Mouse (Mus musculus) limb, embryonic 13.5 days (tissue): ENCODE data around the gene Pgr15l. TPM values are rescaled to one million over a fixed set of nuclear protein-coding genes. Genes with fewer than 3 reads are reported as not detected.
A peak's percentile ranks its signal among the peaks of the same experiment; 100 is the strongest.

Experiments used
- ATAC-seq: fragments of 200-750 bp; cut with Nextera tagmentation; 2 replicates; pipeline ENCODE4 v1.8.0; 2017; ENCODE audit warnings: low read depth, moderate number of reproducible peaks, moderate TSS enrichment; ENCODE audit not compliant: low FRiP score
- H3K27ac ChIP-seq: fragments of 300-500 bp; sonication (generic); 2 replicates; pipeline ENCODE4 v1.5.1; 2015; ENCODE audit warnings: inconsistent platforms, mild to moderate bottlenecking, moderate library complexity
- H3K27me3 ChIP-seq: fragments of 300-500 bp; sonication (generic); 2 replicates; pipeline ENCODE4 v1.6.1; 2015; ENCODE audit warnings: mild to moderate bottlenecking, inconsistent platforms
- H3K36me3 ChIP-seq: fragments of 300-500 bp; sonication (generic); 2 replicates; pipeline ENCODE4 v1.6.1; 2015; ENCODE audit warnings: inconsistent platforms, mild to moderate bottlenecking, moderate library complexity
- H3K4me1 ChIP-seq: fragments of 300-500 bp; sonication (generic); 2 replicates; pipeline ENCODE4 v1.6.1; 2015; ENCODE audit warnings: inconsistent platforms
- H3K4me2 ChIP-seq: fragments of 300-500 bp; sonication (generic); replicated peaks from 2 replicates; pipeline ENCODE4 v1.6.1; 2015; ENCODE audit warnings: inconsistent platforms, mild to moderate bottlenecking, moderate library complexity
- H3K4me3 ChIP-seq: fragments of 300-500 bp; sonication (generic); 2 replicates; pipeline ENCODE4 v1.5.1; 2015; ENCODE audit warnings: moderate library complexity, mild to moderate bottlenecking, inconsistent platforms
- H3K9ac ChIP-seq: fragments of 300-500 bp; sonication (generic); 2 replicates; pipeline ENCODE4 v1.6.1; 2015; ENCODE audit warnings: mild to moderate bottlenecking, inconsistent platforms
- H3K9me3 ChIP-seq: fragments of 300-500 bp; sonication (generic); 2 replicates; pipeline ENCODE4 v1.6.1; 2016; ENCODE audit warnings: inconsistent platforms
- WGBS: fragments of 180-500 bp; shearing (Covaris S2); methylation state at CpG from one replicate; pipeline ENCODE4 v1.1.7; 2015; 5-methylcytosine and 5-hydroxymethylcytosine counted together
- polyA plus RNA-seq: library from polyadenylated mRNA; unstranded; fragments of >200 nt; fragmentation: Nextera tagmentation; extraction: Ambion mirVana; gene quantifications from 2 replicates; pipeline ENCODE4 v1.2.1, GENCODE M21; 2015

Gene Pgr15l
- polyA plus RNA-seq, result not detected in 2 replicates

DNA sequence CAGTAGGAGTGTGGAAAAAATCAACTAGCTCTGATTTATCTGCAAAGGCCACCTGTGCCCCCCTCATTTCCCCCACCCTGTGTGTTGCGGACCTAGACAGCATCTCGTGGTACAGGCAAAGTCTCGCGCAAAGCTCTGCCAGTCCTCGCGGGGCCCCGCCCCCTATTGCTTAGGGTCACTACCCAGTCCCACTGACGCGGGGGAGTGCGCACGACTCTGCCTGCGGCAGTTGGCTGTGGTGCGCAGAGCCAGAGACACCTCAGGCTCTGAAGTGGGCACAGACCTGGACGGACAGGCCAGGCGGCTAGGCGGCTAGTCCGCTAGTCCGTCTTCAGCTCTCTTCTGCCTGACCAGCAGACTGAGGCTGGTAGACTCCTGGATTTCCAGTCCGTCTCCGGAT lies at the start of gene Pgr15l:
Pgr15l (plus strand) TSS at position 228 of the 400 bp plus-strand sequence.
- H3K9me3 ChIP-seq, result no peaks in the 10 kb centered on the region
- H3K4me1 ChIP-seq, result no peaks in the 10 kb centered on the region
- H3K36me3 ChIP-seq, result no peaks in the 10 kb centered on the region
- ATAC-seq, result no peak
- H3K9ac ChIP-seq, result no peak within 1 kb of the TSS
- no peak within 1 kb of the TSS for H3K4me3 ChIP-seq
- WGBS, result 20% methylated on average over 20 of the region's 20 CpGs
- H3K4me2 ChIP-seq, result peak within 1 kb of the TSS; percentile 34
- peaks cover 29% of the 10 kb centered on the region for H3K27me3 ChIP-seq
- no peak within 1 kb of the TSS for H3K27ac ChIP-seq

DNA sequence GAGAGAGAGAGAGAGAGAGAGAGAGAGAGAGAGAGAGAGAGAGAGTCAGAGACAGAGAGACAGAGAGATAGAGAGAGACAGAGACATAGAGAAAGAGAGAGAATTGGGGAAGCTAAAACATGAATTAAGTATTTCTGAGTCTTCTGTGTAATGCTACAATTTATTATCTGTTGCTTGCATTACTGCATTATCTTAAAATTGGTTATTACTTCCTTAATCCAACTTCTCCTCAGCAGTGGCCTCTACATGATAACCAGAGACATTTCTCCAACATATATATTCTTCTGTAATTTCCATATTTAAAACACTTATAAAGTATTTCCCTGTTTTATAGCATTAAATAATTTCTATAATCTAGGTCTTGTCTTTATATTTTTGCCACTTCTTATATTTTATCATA lies 44.9 kb upstream of the Pgr15l start:
- Histone ChIP-seq H3K36me3 (no peaks in the 10 kb centered on the region), H3K4me1 (no peaks in the 10 kb centered on the region), H3K4me3 (no peak overlapping the region), H3K9ac (no peak overlapping the region), H3K27me3 (no peaks in the 10 kb centered on the region), H3K4me2 (no peak overlapping the region), H3K27ac (no peak overlapping the region), H3K9me3 (no peaks in the 10 kb centered on the region)
- ATAC-seq, result no peak

DNA sequence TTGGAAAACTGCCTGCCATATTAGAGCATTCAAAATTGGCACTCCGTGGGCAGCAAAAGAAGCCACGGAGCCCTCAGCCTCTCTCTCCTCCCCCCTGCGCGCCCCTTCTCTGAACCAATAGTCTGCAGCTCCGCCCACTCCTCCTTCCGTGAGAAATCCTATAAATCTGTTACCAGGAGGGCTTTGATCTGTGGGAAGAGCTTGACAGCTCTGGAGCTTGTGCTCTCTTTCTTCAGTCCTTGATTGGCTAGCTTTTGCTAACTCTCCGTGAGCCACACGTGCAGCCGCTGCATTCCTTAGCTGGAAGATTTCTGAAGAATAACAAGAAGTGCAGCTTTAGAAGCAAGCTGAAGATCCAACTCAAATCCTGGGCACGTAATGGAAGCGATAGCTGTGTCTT lies 2.6 kb upstream of the Pgr15l start:
- Histone ChIP-seq H3K4me3 (no peak overlapping the region), H3K27me3 (peaks cover 29% of the 10 kb centered on the region), H3K4me1 (no peaks in the 10 kb centered on the region), H3K4me2 (peak overlapping the region; percentile 27; the same call in 1 of the 2 replicates), H3K27ac (no peak overlapping the region), H3K36me3 (no peaks in the 10 kb centered on the region), H3K9me3 (no peaks in the 10 kb centered on the region), H3K9ac (no peak overlapping the region)
- ATAC-seq, result peak; percentile 77; the same call in 1 of the 2 replicates
- 7% methylated on average over 11 of the region's 11 CpGs for WGBS
